Mouse (Mus musculus) thymus, postnatal 14 days (tissue): Measurements from ENCODE around the gene Supt20.
A peak's percentile ranks its signal among the peaks of the same experiment; 100 is the strongest.

ENCODE experiments used
- DNase-seq: peaks from one replicate; pipeline ENCODE4 v3.0.0; 2021

Supt20 gene

DNA sequence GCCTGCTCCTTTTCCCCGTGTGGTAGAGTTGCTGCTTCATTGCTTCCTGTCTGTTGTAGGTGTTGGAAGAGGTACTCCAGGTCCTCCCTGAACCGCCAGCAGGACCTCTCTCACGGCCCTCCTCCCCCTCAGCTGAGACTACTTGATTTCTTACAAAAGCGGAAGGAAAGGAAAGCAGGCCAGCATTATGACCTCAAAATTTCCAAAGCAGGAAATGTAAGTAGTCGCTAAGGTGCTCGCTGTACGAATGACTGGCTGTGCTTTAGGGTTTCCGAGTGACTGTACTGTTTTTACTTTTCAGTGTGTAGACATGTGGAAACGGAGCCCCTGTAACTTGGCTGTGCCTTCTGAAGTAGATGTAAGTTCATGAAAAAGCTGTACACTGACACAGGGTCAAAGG is 16.4 kb downstream of the Supt20 start:
- no peak for DNase-seq

DNA sequence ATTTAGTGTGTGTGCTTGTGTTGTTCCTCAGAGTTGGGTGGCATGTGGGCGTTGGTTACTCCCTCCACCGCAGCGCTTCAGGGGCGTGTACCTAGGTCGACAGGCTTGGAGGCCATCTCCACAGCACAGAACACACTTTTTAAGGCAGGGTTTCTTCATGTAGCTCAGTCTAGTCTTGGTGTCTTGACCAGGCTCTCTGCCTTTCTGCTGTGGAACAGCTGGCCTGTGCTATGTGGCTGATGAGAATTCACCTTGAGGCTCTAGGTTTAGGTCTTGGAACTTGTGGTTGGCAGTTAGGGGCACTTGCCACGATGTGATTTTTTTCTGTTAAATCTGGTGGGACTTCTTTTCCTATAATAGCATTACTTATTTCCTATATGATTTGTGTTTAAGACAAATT is 21.6 kb downstream of the Supt20 start, which contains the start of gene Gm21958:
Gm21958 (minus strand) TSS at position 101 of the 400 bp plus-strand sequence.
- no peak for DNase-seq

DNA sequence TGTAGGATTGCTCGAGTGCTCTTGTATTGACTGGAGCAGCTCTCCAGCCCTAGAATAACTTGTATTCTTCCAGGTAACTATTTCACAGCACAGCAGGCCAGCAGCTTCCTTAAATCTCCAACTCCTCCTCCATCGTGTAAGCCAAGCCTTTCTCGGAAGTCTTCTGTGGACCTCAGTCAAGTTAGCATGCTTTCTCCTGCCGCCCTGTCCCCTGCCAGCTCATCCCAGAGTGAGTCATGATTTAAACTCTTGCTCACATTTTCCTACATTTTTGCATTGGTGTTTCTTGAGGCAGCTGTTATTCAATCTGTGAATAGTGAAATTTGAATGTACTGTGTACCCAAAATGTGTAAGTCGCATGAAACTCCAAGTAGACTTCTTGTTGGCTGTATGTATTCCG is 22.9 kb downstream of the Supt20 start:
- DNase-seq = no peak

DNA sequence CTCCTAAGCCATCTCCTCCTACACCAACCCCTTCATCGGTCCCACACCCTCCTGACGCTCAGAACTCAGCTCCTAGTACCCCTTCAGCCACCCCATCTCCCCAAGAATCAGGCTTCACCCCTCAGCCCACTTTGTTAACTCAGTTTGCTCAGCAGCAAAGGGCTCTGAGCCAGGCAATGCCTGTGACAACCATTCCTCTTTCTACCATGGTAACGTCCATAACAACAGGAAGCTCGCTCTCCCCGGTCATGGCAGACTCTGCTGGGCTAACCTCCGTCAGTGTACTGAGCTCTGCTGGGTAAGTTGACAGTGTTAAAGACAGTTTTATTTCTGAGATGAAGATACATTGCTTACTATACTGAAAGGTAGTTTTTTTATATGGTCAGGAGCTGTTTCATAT is 24.7 kb downstream of the Supt20 start:
- no peak for DNase-seq

DNA sequence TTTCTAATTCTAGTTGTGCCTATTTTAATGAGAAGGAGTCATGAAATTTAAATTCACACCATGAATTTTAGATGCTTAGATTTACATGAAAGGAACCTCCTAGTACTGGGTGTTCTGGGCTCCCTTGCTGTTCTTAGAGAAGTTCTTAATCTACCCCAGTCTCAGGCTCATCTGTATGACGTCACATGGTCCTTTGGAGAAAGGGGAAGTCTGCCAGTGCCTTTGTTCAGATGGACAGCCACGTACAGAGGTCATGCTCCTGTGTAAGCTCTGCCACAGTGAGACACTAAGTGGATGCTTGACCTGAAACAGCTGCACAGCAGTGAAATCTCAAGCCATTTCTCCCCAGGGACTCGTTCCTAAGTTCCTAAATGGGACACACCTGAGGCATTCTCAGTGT is 26.3 kb downstream of the Supt20 start:
- no peak for DNase-seq

DNA sequence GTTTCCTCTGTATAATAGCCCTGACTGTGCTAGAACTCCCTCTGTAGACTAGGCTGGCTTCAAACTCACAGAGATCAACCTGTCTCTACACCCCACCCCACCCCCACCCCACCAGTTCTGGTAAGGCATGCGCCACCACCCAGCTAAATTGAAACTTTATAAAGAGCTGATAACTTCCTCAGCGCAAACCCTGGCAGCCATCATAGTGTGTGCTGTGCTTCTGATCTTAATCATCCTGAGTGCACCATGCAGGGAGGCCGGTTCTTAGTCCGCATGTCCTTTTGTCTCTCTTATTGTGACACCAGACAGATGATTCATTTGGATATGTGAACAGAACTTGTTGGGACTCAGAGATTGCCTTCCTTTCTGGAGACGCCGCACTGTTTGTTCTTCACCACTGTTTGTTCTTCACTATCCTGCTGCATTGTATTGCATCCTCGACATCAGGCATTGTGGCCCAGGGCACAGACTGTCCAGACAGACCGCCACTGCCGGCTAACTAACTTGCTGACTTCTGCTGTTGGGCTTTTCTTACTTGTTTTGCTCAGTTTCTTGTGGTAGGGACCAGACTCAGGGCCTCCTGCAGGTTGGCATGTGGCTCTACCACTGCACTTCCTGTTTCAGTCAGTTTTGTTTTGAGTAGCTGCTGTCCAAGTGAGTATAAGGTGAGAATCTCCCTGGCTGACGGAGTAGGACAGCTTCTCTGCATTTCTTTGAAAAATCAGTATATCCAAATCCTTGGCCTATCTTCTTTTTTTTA is 31.3 kb downstream of the Supt20 start:
- DNase-seq = peak; percentile 18

DNA sequence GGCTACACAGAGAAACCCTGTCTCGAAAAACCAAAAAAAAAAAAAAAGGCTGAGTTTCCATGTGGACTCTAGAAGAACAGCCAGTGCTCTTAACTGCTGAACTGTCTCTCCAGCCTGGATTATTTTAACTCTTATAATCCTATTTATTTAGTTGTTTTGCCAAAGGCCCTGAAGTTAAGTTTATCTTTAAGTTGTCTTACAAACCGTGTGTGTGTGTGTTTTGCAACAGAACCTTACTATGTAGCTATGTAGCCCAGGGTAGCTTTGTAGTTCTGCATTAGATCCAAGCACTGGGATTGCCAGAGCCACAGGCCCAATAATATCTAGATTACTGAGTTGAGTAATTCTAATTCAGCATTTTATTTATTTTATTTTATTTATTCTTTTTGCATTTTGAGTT is 32.7 kb downstream of the Supt20 start:
- no peak for DNase-seq

DNA sequence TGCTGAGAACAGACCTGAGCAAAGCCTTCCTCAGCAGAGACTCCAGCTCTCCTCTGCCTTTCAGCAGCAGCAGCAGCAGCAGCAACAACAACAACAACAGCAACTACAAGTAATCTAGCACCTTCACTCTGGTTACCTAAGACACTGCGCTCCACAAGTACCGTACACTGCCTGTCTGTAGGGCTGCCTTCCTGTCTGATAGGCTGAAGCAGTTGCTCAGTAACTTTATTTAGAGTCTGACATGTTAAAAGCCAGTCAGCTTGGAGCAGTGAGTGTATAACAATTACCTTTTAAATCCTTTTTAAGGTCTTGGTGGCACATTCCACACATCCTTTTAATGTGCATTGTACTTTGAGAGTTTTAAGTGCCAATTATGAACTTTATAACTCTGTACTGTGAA is 35.0 kb downstream of the Supt20 start:
- no peak for DNase-seq

DNA sequence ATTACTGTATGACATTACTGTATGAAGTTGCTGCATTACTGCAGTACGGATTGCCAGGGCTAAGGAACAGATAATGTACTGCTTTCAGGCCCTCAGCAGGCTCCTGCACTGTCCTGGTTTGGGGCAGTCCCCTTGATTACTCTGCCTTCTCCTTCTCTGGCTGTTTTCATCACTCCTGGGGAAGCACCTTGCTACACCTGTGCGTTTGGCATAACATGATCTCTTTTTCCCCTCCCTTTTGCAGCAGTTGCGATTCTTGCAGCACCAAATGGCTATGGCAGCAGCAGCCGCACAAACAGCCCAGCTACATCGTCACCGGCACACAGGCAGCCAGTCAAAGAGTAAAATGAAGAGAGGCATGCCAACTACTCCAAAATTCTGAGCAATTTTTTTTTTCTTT is 35.5 kb downstream of the Supt20 start:
- no peak for DNase-seq

DNA sequence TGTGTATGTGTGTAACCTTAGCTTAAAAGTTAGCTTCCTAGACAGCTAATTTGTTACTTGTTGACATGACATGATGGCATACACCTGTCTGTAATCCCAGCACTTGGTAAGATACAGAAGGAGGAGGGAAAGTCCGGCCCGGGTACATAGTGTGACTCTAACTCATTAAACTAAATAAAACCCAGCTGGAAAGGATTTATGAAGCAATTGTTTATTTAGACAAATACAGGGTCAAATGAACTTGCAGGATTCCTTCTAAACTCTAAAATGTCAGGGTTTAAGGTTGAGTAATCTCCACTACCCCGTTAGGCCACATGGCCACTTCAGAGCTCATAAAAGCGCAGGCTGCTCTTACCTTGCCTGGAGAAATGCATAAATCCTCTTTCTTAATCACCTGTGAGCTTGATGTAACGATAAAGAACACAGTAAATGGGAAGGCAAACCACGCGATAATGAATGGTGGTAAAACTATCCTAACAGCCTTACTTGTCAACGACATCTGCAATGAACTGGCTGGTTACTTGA is 39.1 kb downstream of the Supt20 start:
- no peak for DNase-seq

DNA sequence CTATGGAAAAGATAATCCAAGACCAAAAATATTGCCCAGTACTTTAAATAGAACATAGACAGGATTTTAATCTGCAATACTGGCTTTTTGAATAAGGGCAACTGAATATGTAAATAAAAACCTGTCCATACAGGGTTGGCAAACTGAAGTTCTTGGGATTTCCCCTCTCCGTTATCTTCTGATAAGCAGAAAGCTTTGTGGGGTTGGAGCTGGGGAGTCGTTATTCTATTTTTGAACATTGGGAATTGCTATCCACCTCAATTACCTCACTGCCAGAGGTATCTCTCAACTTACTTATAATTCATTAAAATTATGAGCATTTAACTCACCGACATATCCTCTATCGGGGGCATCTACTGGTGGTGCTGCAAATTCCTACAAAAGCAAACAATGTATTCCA is 39.8 kb downstream of the Supt20 start:
- no peak for DNase-seq

DNA sequence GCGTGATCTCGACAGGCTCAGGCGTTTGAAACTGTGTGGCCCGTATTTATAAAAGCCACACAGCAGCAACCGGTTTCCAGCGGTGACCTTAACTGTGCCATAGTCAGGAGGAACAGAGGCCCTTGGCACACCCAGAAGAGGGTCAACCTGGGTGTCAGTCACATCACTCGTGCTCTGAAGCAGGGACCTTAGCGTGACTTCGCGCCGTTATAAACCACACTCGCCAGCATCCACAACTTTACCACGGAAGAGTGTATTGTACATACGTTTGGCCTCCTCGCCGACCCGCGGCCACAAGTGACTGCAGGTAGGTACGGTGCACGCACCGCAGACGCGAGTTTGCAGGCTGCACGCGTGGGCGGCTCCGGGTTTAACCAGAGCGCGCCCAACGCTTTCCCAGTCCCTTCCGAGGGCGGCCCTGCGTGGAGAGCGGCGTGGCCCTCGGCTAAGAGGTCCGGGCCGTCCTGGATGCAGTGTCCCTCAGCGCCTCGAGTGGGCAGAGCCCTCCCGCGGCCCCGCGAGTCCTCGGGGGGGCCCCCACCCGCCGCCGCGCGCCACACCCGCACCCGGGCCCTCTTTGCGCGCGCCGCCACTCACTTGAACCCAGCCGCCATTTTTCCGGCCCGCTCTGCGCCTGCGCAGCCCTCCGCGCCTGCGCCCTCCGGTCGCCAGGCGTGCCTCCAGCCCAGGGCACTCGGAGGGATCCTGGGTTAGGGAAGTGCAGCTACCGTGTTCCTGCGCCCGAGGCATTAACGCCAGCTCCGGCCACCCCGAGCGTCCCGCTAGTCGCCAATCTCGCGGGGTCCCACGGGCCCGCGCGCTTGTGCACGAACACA is 42.0 kb downstream of the Supt20 start:
- DNase-seq = peak; percentile 94

DNA sequence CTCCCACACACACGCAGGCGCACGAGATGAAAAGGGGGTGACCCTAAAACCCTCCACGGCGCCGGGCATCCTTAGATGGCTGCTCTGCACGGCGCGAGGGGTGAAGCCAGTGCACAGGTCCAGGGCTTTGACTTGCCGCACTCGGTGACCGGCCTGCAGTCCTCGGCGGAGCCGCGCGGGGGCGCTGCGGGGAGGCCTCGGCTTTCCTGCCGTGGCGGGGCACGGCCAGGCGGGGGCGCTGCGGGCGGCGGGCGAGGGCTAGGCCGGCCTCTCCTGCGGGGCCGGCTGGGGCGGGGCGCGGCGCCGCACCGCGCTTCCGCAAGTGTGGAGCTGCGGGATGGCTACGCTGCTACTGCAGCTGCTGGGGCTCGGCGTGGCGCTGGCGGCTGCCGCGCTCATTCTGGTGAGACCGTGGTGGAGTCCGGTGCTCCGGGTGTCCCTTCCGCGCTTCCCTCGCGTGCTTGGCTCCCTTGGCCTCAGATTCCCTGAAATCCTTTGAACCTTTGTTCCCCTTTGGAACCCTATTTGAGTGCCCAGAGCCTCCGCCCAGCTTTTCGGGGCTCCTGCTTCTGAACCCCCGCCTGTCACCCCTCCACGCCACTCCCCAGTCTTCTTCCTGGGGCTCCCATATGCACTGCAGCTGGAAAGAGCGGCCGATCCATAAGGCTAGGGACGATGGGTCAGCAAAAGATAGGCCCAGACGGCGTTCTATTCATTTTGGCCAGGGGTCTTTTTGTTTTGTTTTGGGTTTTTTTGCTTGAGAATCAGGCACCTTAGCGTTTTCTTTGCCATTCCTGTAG is 42.8 kb downstream of the Supt20 start, which contains the start of the genes Exosc8 and Alg5:
Exosc8 (minus strand) TSS at position 147 of the 800 bp plus-strand sequence.
Alg5 (plus strand) TSS at position 293 of the 800 bp plus-strand sequence.
- peak; percentile 92 for DNase-seq

DNA sequence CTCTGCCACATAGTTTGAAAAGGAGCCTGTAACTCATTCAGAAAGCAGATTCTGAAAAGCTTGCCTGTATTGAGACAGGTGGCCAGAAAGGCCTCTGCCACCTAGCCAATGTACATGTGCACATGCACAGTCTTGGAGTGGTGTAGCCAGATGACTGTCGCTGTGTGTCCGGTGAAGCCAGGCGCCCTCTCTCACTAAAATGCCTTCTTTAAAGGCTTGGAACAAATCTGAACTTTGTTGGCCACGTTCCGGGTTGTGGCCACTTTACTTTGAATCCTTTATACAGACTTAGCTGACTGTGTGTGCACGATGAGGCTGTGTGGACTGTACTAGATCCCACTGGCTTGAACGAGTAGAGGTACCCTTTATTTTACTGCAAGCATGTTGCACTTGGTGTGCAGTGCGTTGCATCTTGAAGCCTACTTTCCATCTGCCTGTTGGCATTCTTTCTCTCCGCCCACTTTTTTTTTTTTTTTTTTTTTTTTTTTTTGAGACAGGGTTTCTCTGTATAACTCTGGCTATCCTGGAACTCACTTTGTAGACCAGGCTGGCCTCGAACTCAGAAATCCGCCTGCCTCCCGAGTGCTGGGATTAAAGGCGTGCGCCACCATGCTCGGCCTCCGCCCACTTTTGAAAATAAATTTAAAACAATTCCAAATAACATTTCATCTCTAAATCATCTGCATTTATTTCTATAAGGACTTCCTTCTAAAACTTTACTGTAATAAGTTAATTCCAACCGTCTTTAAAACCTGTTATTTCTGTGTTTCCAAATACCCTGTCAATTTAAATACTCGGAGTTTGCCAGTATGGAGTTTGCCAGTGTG is 43.7 kb downstream of the Supt20 start:
- DNase-seq = peak; percentile 21

DNA sequence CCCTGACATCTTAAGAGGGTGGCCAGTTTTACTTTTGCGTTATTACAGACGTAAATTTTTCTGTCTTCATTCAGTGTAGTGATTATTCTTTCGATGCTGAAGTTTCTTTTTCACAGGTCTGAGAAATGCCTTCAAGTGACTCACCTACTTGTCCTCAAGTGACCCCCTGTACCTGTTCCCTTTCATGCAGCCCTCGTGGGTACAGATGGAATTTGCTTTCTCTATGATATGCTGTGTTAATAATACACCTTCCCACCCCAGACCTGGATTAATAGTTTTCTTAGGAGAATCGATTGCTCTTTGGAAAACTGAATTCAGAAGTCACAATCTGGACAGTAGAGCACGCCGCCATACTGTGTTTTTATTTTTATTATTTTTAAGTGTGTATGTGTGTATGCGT is 44.7 kb downstream of the Supt20 start:
- no peak for DNase-seq

DNA sequence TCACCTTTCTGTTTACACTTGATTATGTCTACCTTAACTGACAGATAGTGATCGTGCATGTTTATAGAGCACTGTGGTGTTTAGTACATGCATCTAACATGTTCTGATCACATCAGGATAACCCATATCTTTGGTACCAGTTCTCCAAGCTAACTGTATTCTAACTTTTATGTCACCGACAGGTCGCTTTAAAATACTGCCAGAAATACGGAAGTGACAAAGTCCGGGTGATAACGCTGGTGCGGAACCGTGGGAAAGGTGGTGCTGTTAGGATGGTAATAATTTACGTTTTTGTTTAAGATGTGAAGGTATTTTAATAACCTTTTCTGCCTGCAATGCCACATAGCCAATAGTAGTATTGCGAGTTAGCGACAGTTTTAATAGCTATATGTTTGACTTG is 49.4 kb downstream of the Supt20 start:
- DNase-seq = no peak

DNA sequence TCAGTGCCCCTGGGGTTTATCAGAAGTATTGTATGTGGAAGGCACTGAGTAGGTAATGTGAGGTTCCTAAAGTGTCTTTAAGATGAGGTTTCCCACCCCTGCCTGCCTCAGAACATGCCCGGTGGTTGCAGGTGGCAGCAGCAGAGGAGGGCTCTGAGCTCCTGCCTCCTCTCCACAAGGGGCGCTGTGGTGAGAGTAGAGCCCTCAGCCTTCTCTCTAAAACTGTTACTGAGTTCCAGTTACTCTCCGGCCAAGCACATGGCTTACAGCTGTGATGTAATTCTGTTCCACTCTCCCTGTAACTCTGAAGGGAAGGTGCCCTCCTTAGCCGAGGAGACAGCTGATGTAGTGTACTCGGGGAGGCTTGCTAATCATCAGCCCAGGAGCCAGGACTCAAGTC is 53.2 kb downstream of the Supt20 start:
- peak; percentile 42 for DNase-seq

DNA sequence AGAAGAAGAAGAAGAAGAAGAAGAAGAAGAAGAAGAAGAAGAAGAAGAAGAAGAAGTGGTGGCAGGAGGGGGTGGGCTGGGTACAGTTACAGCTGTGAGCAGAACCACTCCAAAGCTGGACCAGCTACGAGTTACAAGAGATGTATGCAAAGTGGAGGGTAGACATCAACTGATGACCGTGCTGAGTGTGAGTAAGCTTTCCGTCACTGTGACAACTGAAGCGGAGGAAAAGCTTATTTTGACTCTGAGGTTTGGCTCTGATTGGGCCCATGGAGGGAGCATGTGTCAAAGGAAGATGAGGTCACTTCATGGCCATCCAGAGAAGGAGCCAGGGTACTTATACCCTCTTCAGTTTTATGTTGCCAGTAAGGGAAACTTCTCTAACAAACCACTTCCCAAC is 60.8 kb downstream of the Supt20 start:
- no peak for DNase-seq

DNA sequence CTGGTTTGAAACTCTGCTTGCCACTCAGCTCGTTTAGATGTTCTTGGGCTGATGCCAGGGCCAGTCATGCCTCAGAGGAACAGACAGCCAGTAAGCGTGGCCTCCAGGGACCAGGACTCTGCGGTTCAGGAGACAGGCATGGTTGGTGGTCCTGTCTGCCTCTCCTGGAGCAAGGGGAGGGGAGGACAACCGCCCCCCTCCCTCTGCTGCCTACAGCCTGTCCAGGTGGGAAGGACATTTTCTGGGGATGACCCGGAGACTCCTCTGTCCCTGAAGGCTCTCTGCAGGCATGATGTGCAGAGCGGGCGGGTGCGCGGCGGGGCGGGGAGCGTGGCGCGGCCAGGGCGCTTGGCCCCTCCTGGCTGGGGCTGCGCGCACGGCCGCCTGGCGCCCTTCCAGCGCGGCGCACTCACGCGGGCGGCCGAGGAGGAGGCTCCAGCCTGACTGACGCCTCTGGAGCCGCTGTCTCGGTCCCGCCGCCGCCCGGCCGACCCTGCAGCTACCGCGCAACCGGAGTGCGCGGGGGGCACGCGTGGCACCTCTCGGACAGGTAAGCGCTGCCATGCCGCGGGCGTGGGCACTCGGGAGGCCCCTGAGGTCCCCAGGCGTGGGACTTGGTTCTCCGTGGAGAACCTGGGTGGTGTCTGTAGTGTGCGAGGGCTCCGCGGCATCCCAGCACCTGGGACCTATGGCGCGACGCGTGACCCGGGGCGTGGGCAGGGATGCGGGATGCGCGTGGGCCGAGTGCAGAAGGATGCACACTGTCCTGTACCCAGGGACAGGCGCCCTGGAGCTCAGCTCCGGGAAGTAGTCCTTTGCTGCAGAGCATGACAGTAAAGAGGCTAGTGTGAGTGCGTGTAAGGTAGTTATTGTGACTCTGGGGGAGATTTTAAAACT is 62.8 kb downstream of the Supt20 start, which contains the start of gene Smad9:
Smad9 (plus strand) TSS at position 438 of the 897 bp plus-strand sequence.
- DNase-seq = no peak

DNA sequence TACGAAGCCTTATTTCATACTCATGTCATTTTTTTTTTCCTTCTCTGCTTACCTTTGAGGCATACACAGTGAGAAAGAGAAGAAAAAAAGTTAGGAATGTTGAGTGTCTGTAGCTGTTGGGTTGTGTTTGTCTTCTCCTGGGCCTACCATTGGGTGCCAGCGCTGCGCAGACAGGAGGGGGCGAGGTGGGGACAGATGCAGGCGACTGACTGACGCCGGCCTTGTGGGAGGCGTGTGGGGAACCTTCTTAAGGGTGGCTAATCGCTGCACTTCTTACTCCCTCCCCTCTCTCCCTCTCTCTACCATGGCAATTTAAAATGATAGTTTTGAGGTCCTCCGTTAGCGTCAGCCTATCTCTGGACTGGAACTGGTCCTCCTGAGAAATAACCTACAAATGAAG is 63.5 kb downstream of the Supt20 start:
- DNase-seq = no peak

DNA sequence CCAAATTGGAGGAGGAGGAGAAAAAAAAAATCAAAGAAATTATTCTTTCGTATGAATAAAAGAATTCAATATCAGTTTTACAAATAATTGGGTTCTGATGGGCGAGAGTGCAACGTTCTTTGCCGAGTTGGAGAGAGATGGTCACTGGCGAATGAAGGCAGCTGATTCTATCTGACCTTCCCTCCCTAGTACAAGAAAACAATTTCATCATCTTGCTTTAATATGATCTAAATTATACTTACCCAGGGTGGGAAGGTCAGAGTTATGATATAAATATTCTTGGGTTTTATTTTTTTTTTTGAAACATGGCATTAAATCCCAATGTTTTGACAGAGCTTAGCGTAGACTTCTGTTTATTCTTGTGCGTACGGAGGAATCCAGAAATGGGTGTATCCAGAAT is 64.8 kb downstream of the Supt20 start:
- no peak for DNase-seq
